Mouse (Mus musculus) CD4-positive helper T cell, adult 2 months (primary cell): ENCODE measurements around the gene Kcnj4.

Experiments used
- DNase-seq: peaks from one replicate; pipeline ENCODE4 v3.0.0-alpha.2; 2012; ENCODE audit warnings: low read depth, missing footprints, low spot score

Kcnj4 gene

DNA sequence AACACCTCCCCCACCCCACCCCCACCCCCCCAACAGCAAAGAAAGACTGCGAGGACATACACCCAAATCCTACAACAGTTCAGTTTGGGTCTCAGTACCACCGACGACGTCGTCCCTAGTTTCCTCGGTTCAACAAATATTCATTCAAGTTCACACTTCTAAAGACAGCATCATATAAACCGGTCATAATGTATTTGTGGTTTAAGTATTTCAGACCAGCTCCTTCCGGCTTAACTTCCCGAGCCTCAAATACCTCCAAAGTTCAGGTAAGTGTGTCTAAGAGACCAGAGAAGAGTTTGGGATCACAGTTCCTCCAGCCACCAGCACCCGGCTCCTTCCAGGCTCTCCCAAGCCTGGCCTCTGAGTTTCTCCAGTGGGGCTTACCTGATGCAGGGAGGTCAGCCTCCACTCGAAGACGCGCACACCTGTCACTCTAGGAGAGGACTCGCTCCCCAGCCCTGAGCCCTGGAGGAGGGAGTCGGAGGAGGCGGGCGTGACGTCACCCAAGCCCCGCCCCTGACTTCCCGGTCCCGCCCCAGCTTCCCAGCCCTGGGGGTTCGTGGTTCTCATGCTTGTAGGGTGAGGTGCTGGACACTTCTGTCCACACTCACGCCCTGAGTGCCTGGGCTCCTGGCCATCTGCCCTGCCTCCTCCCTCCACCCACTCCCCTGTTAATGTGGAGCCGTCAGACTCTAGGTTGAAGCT is 49.8 kb downstream of the Kcnj4 start, which contains the start of gene Csnk1e:
TSS of gene Csnk1e (minus strand) at position 461 of the 705 bp plus-strand sequence.
- peak; percentile 48 for DNase-seq

GRCm38 (mm10) chr15:79453831-79454230 is 51.2 kb downstream of the Kcnj4 start:
- DNase-seq: no peak

DNA sequence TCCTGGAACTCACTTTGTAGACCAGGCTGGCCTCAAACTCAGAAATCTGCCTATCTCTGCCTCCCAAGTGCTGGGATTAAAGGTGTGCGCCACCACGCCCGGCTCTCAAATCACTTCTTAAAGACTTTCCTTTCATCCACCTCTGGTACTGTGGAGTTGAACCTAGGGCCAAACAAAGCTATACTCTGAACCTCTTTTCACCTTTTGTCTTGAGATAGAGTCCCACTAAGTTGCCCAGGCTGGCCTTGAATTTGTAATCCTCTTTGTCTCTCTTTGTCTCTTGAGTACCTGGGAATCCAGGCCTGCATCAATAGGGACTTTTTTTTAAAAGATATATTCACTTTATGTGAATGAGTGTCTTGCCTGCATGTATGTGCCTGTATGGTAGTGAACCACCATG is 57.0 kb downstream of the Kcnj4 start:
- no peak for DNase-seq

DNA sequence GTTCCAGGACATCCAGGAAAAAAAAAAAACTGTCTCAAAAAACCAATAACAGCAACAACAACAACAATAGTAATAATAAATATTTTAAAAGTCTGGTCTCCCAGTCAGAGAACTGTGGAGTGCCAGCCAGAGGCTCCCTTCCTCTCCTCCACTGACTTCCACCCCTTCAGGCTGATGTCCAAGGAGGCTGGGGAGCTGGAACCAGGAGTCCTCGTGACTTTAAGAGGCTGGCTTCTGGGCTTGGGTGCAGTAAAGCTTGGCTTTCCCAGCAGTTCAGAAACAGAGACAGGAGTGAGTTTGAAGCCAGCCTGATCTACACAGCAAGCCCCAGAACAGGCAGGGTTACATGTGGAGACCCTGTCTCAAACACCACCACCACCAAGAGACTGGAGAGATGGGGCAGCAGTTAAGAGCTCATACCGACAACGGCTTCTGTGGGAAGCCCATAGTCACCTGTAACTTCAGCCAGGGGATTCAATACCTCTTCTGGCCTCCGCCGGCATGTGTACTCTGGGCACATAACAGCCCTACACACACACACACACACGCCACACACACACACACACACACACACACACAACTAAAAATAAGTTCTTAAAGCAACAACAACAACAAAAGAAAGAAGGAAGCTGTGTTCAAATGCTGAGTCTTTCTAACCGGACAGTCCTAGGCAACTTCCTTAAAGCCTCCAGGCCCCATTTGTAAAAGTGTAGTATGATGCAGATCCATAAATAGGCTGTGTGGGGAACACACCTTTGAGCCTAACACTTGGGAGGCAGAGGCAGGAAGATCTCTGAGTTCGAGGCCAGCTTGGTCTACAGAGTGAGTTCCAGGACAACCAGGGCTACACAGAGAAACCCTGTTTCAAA is 59.0 kb downstream of the Kcnj4 start:
- no peak for DNase-seq

GRCm38 (mm10) chr15:79443856-79444410 is 61.1 kb downstream of the Kcnj4 start:
- DNase-seq: no peak

- no peak for DNase-seq
Measured at GRCm38 (mm10) chr15:79442961-79443518, 62.0 kb downstream of the Kcnj4 start.

DNA sequence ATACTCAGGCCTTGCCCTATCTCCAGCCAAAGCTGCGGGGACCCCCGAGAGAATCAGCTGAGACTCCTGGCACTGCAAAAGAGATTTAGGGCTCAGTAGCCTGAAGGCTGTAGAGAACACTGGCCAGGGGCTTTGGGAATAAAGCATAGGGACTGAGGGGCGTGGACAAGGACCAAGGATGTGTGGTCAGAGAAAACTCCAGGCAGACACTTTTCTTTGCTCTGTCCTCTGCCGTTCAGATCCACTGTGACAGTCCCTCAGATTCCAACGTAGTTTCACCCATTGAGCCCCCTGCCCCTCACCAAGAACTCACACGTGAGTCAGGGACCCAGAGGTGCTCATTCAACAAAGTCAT is 62.8 kb downstream of the Kcnj4 start:
- no peak for DNase-seq

DNA sequence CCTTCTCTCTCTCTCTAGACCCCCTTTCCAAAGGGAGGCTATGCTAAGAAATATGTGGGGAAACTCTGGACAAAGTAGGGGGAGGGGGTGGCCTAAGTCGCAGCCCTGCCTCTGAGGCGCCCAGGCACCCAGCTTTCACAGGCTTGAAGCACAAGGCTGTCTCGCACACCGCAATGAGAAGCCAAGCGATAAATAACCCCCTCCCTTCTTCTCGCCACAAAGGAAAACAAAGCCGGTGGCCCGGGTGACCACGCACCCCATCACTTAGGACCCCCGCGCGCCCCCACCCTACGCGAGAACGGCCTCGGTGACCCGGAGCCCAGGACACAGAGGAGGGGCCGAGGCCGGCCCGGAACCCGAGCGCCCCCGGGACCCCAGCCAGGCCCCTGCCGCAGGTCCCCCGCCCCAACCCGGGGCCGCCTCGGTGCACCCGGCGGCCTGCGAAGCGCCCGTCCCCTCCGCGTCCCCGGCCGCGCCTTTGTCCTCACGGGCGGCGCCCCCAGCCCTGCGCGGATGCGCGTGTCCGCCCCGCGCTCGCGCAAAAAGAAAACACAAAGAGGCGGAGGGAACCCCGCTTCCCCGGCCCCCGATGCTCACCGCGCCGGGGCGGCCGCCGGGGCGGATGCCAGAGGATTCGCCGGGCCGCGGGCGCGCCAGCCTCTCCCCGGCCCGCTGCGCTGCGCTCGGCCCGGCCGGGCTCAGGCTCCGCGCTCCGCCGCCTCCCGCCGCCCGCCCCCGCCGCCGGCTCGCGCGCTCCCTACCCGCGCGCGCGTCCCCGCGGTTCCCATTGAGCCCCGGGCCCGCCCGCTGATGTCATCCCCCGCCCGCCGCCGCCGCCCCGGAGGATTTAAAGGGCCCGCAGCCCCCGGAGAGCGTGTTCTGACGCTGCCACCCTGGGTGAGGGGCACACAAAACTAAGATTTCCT is 63.4 kb downstream of the Kcnj4 start:
- DNase-seq: peak; percentile 78

GRCm38 (mm10) chr15:79440651-79441330 is 64.2 kb downstream of the Kcnj4 start:
- no peak for DNase-seq

DNA sequence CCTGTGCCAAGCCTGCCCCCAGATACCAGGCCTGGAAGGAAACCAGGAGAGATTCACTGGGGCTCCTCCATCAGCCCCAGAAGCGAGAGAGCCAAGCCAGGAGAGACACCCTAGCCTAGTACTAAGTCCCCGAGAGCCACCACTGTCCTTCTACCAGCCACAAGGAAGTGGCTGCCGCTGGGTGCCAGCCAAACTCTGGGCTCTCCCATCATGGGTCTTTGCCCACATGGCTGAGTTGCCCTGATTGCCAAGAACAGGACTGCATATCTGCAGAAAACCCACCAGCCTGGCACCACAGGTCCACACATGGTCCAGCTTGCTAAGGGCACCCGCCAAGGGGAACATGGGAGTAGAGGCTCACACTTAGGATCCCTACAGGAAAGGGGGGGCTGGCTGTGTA is 64.8 kb downstream of the Kcnj4 start:
- DNase-seq: no peak

DNA sequence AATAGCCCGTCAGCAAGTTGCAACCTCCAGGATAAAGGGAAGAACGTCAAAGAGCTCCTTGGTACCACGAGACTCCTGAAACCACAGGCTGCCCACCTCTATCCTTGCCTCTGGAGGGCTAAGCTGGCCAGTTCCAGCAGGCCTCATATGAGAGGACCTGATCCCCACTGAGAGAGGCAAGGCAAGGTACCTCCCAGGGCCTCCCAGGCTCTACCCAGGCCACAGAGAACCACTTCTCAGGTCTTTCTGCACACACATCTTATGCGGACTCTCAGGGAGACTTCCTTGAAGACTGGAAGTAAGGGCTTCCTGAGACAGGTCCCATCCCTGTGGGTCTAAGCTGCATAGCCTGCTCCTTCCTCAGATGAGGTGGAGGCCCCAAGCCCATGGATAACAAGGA is 65.7 kb downstream of the Kcnj4 start:
- DNase-seq: no peak

GRCm38 (mm10) chr15:79438816-79439215 is 66.2 kb downstream of the Kcnj4 start:
- no peak for DNase-seq

GRCm38 (mm10) chr15:79438209-79438810 is 66.7 kb downstream of the Kcnj4 start:
- no peak for DNase-seq

GRCm38 (mm10) chr15:79437541-79438208 is 67.4 kb downstream of the Kcnj4 start:
- no peak for DNase-seq

DNA sequence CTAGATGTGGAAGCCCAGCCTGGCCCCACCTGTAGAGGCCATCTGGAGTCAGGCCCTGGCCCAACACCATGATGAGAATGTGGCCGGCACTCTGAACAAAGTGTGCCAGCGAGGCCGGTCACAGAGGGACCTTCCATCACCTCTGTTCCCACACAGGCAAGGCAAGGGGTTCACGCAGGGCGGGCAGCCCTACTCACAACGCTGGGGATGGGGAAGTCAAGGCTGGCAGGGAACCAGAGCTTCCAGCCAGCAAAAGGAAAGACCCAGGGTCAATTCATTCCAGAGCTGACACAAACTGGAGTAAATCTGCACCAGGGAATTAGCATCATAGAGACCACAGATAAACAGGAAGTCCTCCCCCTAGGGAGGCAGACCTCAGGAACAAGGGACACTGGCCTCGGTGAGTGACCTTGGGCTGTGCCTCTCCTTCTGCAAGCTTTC is 68.5 kb downstream of the Kcnj4 start:
- DNase-seq: no peak

- DNase-seq: no peak
Measured at GRCm38 (mm10) chr15:79435191-79435671, 69.8 kb downstream of the Kcnj4 start.
